Mouse (Mus musculus): Measurements from ENCODE around the gene Hadhb.

- no peak for TF ChIP-seq CTCF (IDR thresholded peaks at IDR 0.05; ENCODE audit: extremely low read depth, insufficient read length, insufficient replicate concordance, low read depth, low read length)
- TF ChIP-seq POLR2A (IDR thresholded peaks at IDR 0.05; ENCODE audit: low read depth, low read length): no peak
These were observed 43.2 kb downstream of the Hadhb start for GRCm38 (mm10) chr5:30198257-30198656.

Measured in small intestine, adult 2 months (tissue).